Mouse (Mus musculus) MEL (cell line): ENCODE measurements around the gene Slc16a13.

Source experiments
- EP300 ChIP-seq, 2 experiments: IDR thresholded peaks; 2 replicates each; pipeline ENCODE4 v1.6.1; 2011; ENCODE audit warnings: improper control_type of control experiment in 2 of 2, low read length in 2 of 2, low read depth in 1 of 2, mild to moderate bottlenecking in 1 of 2
- RAD21 ChIP-seq: IDR thresholded peaks from 2 replicates; pipeline ENCODE4 v1.6.1; 2011; ENCODE audit warnings: mild to moderate bottlenecking, low read depth, low read length, improper control_type of control experiment
- ZC3H11A ChIP-seq: IDR thresholded peaks from 2 replicates; pipeline ENCODE4 v1.6.1; 2012; ENCODE audit warnings: low read depth, mild to moderate bottlenecking, inconsistent platforms, low read length, improper control_type of control experiment
- ZKSCAN1 ChIP-seq: IDR thresholded peaks from 2 replicates; pipeline ENCODE4 v1.6.1; 2012; ENCODE audit warnings: low read depth, mild to moderate bottlenecking, inconsistent platforms, low read length, improper control_type of control experiment, moderate library complexity

DNA sequence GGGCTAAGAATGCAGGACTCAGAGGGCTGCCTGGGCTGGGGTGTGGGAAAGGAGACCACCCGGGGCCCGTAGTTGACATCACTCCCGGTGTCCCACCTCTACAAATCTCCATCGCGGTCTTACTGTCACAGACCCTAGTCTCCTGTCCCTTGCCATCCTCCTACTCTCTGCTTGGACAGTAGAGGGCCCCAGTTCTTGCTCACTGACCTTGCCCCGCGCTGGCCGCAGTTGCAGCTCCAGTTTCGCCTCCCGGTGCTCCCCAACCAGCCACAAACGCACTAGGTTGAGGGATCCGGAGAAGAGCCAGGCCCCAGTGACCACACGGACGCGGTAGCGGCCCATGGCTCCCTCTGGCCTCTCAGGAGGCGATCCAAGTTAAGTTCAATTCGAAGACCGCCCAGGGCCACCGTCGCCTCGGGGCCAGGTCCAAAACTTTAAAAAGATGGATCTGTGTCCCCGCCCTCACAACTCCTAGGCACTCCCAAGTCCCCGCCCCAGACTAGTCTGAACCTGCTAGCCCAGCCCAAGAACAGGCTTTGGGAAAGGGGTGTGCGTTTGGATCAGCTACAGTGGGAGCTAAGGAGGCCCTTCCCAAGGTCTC, 34.2 kb upstream of the Slc16a13 start, which contains the start of gene Alox12:
- no peak for TF ChIP-seq RAD21
- no peak for TF ChIP-seq EP300 (IDR thresholded peaks at IDR 0.05; ENCODE audit: low read depth in 1 of 2, low read length in 2 of 2)
- no peak for TF ChIP-seq ZC3H11A
- TF ChIP-seq ZKSCAN1, result no peak
